Mouse (Mus musculus): Measurements from ENCODE around the gene Dhdds.

The Dhdds gene

DNA sequence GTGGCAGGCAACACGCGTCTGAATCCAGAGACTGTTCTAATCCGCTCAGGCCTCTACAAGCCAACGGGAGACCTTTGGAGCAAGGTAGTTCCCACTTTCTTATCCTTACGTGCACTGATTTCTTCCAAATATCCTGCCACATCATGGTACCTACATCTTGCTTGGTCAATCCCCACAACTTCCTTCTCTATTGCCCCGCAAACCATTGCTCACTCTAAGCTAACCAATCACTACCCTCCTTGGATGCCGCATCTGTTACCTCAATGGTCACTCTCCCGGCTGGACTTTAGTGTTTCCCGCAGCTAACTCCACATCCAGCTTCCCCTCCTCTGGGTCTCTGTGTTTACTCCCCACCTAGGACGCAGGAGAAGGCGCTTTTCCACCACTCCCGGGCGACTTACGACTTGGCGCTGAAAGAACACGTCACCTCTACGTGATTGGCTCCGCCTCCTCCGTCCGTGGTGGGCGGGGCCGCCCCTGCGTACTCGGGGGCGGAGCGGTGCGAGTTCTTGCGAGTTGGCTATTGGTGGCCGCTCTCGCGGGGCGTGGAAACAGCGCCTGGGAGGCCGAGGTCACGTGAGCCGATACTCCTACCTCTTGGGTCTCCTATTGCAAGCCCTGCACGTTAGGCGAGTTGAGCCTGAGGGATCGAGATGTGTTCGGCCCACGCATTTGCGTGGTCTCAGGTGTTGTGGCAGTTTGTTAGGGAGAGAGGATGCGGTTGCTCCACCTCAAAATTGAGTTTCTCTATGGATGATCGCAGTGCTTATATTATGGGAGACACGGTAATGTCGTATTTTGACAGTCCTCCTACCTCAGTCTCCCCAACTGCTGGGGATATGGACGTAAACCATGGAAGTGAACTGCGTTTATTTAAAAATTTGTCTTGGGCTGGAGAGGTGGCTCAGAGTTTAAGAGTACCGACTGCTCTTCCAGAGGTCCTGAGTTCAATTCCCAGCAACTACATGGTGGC, at the start of gene Dhdds:
Gene Dhdds, minus strand, starts transcription at position 453 of the 973 bp plus-strand sequence.
- in situ Hi-C loops (cut with MboI, MseI): no loop called here

DNA sequence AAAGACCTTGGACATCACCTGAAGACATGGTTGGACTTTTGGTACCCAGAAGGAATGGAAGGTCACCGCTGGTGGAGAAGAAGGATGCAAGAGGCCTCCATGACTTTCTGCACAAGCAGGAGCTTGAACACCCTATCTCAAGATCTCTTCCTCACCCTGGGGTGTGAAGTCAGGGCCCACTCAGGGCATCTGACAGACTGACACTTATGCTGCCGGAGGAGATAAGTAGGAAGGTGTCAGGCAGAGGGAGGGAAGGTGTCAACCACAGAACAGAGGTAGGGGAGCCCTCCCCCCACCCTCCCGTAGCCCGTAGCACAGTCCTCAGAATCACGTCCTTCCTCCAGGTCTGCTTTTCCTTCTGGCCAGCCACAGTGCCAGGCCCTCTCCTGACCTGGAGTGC, 46.9 kb upstream of the Dhdds start:
- in situ Hi-C loops (cut with MboI, MseI): no loop called here

- in situ Hi-C loops (cut with MboI, MseI): no loop called here
Observed at GRCm38 (mm10) chr4:134043041-134043440, 42.3 kb upstream of the Dhdds start.

GRCm38 (mm10) chr4:134041317-134042123, 40.8 kb upstream of the Dhdds start:
- in situ Hi-C loops (cut with MboI, MseI): no loop called here

DNA sequence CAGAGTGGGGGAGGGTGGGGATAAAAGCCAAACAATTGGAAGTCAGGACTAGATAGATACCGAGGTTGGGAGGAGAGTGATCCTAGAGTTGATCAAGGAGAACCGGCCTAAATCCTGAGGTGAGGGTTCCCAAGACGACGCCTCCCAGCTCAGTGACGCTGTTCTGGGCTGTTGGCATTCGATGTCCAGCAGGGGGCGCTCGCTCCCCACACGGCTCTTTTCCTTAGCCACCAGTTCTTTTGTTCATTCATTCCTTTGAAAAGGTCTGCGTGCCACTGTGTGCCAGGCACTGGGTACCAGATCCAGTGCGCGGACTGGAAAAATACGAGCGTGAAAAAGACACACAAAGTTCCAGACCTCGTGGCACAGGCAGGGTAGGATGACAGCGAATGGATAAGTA, 35.2 kb upstream of the Dhdds start:
- in situ Hi-C loops (cut with MboI, MseI): loop anchor here (5.0 kb wide), 3 partner anchors 41 to 91 kb away; partner anchors contain the start of gene Sh3bgrl3 (in 1 of the 2)

DNA sequence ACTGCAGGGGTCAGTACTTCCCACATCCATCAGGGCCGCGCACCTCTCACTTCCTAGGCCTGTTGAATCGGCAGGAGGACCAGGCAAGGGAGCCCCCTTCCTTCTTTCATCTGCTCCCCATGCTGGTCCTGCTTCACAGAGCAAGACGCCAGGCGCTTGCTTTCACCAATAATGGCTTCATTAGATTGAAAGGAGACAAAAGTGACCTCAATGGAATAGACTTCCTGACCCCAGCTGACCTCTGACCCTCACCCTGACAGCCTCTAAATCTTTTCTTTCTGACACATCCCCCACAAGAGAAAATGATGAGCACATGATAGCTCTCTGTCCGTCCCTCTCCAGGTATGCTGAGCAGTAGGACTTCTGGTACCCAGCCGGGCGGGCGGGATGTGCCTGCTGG, 25.1 kb upstream of the Dhdds start:
- in situ Hi-C loops (cut with MboI, MseI): no loop called here

GRCm38 (mm10) chr4:134020621-134021020, 19.9 kb upstream of the Dhdds start:
- in situ Hi-C loops (cut with MboI, MseI): no loop called here

- in situ Hi-C loops (cut with MboI, MseI): no loop called here
Observed at GRCm38 (mm10) chr4:134019641-134020351, 19.1 kb upstream of the Dhdds start.

- in situ Hi-C loops (cut with MboI, MseI): no loop called here
Observed at GRCm38 (mm10) chr4:134019210-134019609, 18.5 kb upstream of the Dhdds start.

GRCm38 (mm10) chr4:134018779-134019145, 18.0 kb upstream of the Dhdds start, which contains the start of gene Lin28a:
TSS of gene Lin28a (minus strand) at chr4:134018841.
- in situ Hi-C loops (cut with MboI, MseI): no loop called here

DNA sequence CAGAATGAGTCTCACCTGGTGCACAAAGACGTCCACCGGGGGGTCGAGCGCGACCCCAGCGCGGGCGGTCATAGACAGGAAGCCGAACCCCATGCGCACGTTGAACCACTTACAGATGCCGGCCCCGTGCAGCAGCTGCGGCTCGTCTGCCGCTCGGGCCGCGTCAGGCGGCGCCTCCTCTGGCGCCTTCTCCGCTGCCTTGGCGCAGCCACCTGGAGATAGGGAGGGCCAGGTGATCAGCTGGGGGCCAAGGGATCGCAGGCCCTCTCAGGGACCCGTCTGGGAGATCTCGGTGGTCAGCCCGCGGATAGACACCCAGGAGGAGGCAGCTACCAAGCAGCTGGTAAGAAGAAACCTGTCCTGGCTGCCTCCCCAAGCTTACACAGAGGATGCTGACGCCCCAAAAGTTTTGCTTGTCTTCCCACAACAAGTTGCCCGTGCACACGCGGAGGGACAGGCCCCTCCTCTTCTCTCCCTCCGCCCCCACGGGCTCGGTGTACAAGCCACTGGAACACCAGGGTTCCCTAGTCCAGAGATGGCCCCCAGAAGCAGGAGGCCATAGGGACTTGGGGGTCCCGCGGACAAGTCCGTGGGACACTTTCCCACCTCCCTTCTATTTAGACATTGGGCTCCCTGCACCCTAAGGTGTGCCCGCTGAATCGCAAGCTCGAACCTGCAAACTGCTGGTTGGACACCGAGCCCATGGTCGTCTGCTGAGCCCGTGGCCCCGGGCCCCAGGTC, 17.5 kb upstream of the Dhdds start:
- in situ Hi-C loops (cut with MboI, MseI): no loop called here

DNA sequence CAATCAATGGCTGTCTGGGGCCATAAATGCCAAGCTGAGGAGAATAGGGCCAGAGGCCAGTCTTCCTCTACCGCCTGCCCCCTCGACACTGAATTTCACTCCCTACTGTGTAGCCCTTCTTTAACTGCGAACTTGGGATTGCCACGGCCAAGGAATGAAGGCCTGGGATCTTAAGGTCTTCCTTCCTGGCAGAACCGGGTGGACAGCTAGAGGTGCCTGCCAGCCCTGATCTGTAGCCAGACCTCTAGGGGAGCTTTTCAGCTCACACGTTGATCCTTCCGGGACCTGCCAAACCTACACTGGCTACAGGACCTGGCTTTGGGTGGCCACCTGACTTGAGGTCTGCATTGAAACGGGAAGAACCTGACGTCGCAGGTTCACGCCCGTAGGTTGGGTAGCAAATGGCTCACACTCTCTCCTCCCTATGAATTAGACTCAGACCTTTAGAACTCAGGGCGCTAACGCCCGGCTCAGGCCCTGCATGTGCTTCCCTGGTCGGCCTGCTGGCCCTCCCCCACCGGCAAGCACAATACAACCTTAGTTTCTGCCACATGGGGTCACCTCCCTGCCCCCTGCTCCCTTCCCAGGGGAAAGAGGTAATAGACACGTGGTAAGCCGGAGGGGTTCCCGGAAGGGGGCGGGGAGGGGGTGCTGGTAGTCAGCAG, 16.6 kb upstream of the Dhdds start:
- in situ Hi-C loops (cut with MboI, MseI): no loop called here

- in situ Hi-C loops (cut with MboI, MseI): no loop called here
Observed at GRCm38 (mm10) chr4:134016767-134017166, 16.0 kb upstream of the Dhdds start.

GRCm38 (mm10) chr4:134016208-134016607, 15.5 kb upstream of the Dhdds start:
- in situ Hi-C loops (cut with MboI, MseI): no loop called here

GRCm38 (mm10) chr4:134012858-134013528, 12.3 kb upstream of the Dhdds start:
- in situ Hi-C loops (cut with MboI, MseI): no loop called here

DNA sequence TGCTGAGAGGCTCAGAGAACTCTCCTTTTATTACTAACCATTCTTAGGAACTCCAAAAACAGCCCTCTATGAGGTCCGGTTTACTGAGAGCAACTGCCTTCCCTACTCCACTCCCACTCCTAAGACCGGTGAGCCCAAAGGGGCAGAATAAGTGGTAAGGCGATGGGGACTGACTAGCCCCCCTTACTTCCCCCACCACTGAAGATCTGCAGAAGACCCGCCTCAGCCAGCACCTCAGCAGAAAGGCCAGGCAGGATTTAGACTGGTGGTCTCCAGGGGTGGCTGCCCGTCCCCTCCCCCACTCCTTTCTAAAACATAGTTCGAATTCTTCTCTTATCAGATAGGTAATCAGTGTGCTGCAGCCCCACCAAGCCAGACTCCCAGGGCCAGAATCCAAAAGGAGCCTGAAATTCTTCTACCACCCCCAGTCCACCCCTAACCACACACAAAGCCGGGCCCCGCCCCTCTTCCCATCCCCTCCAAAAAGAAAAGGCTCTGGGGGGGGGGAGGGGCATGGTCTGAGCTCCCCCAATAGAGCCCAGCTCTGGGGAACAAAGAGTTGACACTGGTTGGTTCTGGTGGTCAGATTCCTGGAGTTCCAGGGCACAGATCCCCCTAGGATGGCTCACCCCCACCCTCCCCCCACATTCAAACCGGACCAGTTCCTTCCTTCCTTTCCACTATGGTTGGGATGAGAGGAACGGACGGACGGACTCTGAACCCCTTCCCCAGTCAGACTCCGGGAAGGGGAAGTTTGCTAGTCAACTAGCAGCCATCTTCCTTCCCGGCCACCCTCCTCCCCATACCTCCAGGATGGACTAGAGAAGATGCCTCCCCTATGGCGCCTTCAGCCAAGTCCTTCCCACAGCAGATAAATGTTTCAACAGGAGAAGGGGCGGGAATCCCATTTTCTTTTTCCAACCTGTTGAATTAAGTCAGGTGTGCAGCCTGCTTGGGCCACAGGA, 11.0 kb upstream of the Dhdds start:
- in situ Hi-C loops (cut with MboI, MseI): no loop called here

GRCm38 (mm10) chr4:134009709-134010108, 9.0 kb upstream of the Dhdds start:
- in situ Hi-C loops (cut with MboI, MseI): no loop called here

DNA sequence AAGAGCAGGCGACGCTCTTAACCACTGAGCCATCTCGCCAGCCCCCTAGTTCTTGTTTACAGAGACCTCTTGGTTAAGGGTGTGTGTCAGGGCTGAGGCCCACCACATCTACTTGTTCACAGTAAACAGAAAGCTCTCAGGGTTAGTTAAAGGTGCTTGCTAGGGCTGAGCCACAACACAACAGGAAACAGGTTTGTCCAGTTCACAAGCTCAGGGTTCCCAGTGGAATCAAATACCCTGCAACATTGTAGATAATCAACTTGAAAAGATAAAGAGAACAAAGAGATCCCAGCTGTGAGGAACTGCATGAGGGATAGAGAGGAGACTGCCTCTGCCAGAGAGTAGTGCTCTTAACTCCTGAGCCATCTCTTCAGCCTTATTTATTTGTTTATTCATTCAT, 6.1 kb upstream of the Dhdds start:
- in situ Hi-C loops (cut with MboI, MseI): no loop called here

Measured in T-helper 17 cell (primary cell).